Mouse (Mus musculus) adrenal gland (tissue): ENCODE data around the gene Tmem171.

Experiments used
- intact Hi-C: fragments of 180-260 bp; cut with DNase I; formaldehyde crosslinking; loops from one replicate; pipeline ENCODE4 v1.15.1; 2025

Gene Tmem171

DNA sequence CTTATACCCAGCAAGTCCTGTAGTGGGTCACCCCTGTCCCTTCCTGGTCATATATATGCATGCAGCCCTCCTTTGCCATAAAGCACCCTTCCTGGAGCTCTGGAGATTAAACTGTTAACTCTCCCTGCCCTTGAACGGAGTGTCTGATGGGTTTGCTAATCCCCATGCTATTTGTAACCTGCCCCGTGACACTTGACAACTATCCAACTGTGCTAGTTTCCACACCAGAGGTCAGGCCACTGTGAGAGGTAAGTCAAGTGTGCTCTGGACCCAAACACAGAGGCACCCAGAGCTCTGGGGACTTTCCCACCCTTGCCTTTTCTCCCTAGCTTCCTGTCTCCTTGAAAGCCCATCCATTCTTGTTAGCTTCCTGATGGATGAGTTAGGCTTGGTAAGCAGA lies 912 bp upstream of the Tmem171 start:
- intact Hi-C loops: no loop called here

DNA sequence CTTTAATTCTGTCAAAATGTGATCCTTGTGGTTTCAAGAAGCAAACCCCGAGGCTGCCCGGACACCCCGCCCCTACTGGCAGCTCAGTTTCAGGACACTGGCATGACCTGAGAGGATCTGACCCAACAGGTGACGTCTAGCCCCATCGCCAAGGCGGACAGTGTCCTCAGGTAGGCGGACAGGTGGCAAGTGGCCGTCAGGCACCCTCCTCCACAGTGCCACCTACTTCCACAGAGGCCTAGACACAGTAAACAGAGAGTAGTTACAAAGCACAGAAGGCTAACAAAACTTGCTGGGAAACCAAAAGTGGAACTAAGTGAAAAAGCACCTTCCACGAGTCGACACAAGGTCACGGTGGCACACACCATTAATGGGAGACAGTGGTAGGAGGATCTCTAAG lies 1.3 kb downstream of the Tmem171 start:
- intact Hi-C loops: no loop called here

DNA sequence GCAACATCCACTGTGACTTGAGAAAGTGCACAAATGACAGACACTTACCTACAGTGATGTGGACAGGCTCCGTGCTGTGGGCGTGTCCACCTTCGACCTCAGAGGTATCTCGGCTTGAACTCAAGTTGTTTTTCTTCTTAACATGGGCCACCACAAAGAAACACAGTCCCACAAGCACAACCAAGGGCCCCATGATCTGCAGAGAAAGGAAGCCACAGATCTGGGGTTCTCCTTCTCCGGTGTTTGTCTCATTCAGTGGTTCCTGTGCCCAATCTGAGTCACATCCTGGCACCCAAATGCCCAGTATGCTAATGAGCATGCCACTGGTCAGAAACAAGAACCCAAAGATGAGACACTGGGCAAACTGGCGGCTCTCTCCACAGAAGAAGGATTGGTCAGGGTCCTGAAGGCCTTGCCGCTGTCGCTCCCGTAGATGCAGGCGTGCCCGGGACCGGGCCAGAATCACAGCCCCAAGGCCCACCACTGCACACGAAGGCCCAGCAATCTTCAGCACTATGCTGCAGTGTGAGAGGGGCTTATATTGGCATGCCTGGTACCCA lies 2.6 kb downstream of the Tmem171 start:
- intact Hi-C loops: no loop called here

DNA sequence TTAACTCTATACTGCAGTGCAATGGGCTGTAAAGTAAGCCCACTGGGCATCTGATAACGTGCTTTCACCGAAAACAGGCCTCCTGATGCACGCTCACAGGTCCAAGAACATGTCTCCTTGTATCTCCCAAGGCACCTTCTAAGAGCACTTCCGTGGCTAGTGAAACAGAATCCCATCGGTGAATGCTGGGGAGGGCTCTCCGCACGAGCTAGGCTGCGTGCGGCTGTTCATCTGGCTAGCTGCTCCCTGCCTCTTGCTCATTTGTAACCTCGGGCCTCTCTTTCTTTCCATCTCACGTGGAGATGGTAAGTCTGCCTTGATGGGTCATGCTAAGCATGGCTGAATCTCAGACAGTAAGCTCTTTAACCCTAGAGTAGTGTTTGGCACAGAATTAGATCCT lies 3.7 kb downstream of the Tmem171 start:
- intact Hi-C loops: no loop called here

DNA sequence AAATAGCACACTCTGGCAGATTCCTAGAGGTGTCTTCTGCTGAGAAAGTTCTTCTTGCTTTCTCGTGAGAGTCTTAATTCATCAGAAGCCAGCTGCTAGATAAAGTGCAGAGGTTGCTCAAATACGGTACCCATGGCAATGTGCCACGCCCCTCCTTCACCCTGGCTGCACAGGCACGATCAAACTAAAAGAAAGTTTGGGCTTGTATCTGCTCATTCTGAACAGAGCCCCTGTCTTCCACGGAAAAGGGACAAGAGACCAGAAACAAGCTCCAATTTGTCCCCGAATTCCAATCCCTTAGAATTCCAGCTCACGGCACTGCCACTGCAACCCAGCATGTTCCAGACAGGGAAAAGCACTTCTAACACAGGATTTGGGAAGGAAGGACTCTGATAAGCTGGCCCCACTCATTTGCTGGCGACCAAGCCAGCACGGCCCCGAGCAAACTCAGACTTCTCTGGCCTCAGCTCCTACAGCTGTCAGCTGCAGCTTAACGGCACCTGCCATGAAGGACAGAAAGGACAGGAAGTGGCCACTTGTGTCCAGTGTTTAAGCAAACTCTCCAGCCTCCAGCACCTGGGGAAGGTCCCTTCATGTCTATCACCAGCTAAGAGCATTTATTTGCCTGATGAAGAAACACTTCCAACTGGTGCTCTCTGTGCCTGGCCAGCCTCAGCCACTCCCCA lies 4.9 kb downstream of the Tmem171 start:
- intact Hi-C loops: no loop called here

DNA sequence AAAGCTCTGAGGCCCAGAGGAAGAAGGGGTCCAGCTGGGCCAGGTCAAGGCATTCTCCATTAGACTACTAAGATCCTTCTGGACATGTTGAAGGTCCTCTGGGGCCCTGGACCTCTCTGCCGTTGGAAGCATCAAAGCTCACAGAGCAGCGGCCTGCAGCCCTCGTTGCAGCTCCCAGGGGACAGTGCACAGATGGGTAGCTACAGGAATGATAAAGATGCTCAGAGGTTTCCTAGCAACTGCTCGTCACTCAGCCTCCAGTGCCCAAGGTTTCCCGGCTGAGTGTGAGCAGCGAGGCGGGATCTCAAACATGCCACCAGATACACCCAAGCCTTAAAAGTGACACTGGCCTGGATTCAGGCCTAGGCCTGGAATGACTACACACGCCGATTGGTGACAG lies 6.7 kb downstream of the Tmem171 start:
- intact Hi-C loops: no loop called here

DNA sequence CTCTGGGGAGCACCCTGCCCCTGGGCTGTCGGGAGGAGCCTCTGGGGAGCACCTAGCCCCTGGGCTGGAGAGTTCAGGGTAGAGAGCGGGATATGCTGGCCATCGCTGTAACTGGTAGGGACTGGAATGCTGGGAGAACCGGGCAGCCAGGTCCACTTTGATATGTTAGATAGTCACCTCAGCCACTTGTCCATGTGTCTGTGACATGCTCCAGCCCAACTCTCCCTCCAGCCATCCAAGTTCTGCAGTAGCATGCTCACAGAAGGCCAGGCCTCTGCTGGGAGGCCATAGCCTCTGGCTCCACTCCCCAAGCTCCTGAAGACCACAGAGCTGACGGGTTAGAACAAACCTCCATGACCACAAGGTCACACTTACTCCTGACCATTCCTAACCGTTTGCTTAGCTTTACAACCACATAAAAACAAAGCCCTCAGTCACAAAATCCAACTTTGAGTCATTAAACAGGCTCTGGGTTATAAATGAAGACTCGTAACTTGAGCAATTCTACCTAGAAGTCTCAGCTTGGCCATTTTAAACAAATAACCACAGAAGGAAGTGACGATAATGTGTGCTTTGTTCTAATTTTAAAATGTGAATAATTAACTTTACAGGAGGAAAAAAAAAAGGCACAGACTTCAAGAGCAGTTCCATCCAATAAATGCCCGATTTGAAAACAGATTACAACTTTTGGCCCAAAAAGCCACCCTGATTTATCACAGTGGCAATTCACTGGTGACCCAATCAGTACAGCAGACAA lies 10.3 kb downstream of the Tmem171 start:
- intact Hi-C loops: no loop called here

DNA sequence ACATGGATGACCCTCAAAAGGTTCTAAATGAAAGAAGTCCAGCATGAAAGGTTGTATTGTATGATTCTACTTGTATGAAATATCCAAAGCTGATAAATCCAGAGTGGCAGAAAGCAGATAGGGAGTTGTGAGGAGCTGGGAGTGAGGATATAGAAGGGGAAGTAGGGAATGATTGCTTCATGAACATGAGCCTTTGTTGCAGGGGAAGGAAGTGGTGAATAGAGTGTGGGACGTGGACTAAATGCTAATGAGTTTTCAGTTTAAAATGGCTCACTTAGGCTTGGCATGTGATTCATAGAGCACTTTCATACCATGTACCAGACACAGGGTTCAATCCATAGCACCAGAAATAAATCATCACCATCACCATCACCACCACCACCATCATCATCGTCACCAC lies 11.2 kb downstream of the Tmem171 start:
- intact Hi-C loops: no loop called here

DNA sequence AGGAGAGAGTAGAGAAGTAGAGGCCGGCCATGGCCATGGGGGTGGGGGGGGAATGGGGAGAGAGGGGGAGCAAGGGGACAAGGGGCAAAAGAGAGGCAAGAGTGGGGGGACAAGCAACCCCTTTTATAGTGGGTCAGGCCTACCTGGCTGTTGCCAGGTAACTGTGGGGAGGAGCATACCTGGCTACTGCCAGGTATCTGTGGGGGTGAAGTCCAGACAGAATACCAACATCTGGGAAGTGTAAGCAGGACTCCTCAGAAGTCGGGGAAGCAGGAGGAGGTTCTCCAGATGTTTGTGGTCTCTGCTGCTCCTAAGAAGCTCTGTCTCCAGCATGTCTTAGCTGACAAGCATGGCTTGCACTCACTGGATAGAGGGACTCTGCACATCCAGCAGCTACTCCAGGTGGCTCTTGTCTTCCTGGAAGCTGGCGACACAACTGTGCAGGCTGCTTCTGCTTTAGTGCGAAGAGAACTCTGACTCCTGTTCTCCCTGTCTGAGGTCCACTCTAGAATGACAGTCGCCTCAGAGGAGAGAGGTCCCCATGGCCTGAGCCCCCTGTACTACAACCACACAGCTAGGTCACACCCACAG lies 14.1 kb downstream of the Tmem171 start:
- intact Hi-C loops: no loop called here

DNA sequence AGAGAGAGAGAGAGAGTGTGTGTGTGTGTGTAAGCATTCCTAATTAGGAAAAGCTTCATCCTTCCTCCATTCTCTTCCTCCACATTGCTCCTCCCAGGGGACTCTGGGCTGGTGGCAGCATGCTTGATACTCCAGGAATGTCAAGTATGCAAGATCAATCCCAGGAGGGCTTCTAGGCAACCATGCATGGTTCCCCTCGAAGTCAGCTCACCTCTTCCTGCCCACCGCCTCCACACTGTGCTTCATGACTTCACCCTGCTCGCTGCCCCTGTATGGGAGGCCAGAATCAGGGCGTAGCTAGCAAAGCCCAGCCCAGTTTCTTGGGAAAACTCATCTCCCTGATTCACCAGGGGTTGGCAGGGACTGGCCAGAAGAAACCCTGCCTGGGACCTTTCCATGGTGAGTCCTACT lies 15.0 kb downstream of the Tmem171 start:
- intact Hi-C loops: no loop called here

DNA sequence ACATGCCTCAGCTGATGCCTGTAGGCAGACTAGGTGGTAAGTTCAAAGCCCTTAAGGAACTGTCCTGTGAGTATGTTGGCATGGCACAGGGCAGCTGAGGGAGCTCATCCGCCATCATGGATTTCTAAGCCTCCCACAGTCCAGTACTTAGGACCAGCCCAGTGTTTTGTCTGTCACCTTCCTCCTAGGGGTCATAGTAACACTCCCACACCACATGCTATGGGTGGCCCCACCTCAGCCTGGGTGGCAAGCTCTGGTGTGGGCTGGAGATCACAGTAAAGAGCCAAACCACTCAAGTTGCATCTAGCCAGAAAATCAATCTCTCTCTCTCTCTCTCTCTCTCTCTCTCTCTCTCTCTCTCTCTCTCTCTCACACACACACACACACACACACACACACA lies 15.4 kb downstream of the Tmem171 start:
- intact Hi-C loops: no loop called here

DNA sequence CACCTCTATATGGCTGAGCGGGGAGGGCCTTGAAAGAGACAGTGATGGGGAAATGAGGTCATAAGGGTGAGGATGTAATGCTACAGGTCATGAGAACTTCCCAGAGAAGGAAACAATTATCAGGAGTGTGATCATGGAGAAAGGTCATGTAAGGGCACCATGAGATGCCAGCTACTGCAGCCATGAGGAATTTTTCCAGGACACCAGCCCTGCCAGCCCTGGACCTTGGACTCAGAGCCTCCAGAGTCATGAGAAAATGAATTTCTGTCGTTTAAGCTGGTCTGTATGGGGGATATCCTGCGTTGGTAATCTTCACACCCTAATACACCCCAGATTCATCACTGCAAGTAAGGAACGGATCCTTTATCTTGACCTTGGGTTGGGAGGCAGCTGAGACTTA lies 20.7 kb downstream of the Tmem171 start:
- intact Hi-C loops: no loop called here

DNA sequence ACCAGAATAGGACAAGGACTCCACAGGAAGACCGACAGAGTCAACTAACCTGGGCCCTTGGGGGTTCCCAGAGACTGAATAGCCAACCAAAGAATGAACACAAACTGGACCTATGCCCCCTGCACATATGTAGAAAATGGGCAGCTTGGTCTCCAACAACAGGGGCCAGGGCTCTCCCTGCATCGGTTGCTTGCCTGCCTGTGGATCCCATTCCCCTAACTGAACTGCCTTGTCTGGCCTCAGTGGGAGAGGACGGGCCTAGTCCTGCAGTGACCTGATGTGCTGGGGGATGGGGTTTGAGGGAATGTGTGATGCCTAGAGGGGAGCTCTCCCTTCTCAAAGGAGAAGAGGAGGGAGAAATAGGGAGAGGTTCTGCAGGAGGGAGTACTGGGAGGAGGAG lies 25.3 kb downstream of the Tmem171 start:
- intact Hi-C loops: no loop called here

DNA sequence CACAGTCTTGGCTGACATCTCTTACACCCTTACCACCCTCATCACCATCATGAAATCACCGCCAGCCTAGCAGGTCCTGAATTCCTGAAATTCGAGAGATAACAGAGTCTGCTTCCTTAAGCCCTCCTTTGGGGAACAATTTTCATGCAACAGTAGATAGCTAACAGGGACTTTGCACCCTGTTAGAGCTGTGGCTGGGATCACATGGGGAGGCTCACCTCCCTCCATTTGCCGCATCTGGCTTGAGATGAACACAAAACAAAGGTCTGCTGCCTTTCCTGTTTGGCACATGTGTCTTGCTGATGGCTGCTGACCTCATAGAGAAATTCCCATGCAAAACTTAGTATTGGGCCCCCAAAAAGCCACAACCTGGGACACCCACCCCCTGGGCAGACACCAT lies 27.3 kb downstream of the Tmem171 start:
- intact Hi-C loops: no loop called here

DNA sequence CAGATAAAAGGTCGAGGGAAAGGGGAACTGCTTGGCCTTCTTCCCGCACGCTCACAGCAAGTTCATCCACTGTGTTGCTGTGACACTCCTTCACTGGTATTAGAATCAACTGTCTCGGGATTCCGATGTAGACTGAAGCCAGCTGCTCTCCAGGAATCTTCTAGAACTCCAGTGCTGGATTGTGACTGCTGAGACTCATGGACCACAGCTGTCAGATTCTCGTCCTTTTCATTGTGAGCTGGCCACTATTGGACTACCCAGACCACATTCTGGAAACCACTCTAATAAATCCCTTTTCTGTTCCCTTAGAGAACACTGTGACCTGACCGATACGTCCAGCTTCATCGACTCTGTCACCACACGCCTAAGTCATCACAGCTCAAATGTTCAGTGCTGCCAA lies 29.4 kb downstream of the Tmem171 start:
- intact Hi-C loops: no loop called here

DNA sequence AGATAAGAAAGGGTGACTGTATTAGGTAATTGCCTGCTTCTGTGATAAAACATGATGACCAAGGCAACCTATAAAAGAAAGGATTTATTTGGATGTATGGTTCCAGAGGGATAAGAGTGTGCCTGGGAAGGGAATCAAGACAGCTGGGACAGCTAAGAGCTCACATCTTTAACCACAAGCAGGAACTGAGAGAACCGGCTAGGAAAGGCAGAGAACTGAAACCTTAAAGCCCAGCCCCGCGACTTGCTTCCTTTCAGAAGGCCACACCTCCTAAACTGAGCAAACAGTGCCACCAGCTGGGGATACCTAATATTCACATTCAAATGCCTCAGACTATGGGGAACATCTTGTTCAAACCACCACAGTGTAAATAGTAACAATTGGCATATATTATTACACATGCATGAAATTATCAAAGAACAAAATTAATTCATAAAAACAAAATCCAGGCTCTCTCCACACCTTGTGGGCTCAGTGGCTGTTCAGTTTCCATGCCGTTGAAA lies 32.4 kb downstream of the Tmem171 start:
- intact Hi-C loops: no loop called here

DNA sequence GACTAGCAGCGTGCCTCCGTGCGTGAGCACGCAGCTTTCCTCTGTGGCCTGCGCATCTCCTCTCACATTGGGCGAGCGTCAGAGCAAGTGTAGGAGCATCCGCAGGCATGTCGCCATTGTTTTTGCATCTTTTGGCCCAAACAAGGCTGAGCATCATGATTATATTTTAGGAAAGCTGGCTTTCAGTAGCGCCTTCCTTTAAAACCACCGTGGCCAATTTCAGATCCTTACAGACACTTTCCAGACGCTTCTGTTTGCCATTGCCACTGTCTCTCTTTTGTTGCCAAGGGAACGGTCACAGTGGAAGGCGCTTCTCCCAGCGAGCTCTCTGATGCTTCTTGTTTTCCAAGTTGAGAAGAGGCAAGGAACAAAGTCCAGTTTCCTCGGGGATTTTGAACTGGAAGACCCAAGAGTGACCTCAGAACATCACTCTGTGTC lies 38.6 kb downstream of the Tmem171 start:
- intact Hi-C loops: no loop called here

DNA sequence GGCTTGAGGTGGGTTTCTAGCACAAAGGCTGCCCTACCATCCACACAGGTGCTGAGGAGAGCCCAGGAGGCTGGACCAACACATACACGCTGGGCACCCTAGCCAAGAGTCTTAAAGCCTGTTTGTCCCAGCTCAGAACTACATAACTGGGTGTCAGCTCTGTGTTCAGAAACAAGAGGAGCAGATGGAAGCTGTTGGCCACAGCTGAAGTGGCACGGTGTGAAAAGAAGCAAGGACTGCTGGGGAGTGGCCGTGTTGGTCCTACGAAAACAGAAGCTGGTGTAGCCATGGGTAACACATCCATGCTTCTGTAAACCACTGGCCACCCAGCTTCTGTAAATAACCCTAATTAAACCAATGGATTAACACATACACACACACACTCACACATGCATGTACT lies 39.3 kb downstream of the Tmem171 start:
- intact Hi-C loops: no loop called here

DNA sequence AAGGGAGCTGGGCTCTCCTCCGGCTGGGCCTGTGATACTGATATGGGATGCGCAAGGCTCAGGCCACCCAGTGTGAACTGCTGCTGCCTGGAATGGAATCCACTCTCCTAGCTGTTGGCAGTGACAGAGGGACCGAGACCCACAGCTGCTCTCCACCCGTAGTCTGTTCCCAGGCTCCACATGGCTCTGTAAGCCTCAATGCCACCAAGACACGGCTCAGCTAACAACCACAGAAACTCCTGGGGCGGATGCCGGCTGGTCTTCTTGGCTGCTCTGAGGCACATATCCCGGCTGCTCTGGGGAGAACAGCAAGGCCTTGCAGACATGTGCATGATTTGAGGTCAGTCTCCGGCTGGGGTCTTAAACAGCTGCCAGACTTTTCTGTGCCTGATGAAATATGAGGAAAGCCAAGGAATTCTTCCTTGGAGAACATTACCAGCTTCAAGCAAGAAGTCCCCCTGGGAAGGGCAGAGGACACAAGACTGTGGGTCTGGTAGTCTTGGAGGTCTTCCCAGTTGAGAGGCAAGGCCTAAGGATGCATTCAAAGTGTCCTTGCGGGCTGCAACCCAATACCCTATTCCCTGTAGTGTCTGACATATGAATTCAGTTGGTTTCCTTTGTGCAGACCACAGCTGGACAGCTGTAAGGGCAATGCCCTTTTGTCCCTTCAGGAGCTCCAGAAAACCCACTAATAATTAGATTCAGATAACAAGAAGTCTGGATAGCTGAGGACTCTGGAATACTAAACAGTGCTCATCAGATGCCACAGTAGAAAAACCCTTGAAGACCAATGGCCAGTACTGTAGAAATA lies 40.3 kb downstream of the Tmem171 start:
- intact Hi-C loops: no loop called here

DNA sequence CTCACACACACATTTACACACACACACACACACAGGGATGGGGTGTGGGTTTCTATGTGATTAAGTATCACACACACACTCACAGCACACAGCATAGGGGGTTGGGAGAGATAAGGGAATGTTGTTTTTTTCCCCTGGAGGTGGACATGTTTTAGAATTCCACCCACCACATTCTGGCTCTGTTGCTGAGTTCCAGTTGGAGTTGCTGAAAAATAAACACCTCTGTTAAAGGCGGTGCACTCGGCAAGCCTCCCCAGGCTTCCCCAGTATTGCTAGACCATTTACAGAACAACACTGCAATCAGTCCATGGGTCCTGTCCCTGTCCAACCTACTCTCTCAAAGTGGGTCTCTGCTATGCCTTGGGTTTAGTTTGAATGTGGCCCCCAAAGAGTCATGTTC lies 42.4 kb downstream of the Tmem171 start:
- intact Hi-C loops: no loop called here

DNA sequence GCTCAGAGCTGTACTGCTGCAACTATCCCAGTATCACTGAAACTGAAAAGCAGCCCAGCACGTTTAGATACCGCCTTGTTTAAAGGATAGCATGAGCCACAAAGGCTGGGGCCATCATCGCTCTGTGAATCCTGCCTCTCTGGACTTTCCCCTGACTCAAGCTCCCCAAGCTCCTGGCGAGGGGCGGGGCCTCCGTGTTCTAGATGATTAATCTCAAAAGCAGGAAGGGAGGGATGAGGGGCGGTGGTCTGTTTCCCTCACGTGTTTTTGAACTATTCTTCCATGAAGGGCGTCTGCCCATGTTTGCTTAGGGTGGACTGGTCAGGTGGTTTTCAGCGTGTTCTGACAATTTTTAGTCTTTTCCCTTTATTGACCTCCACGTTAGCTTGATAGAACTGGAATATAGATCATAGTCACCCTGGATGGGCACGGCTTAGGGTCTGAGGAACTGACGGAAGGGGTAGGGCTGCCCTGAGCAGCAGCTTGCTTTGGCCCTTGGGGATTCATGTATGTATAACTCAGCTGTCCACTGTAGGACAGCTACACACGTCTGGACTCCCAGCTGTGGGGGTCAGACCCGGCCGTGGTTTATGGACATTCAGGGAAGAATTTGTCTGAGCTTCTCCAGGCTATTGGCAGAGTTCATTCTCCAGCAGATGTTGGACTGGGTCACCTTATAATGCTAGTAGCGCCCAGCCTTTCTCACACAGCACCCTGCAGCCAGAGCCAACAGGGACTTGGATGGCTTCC lies 43.2 kb downstream of the Tmem171 start:
- intact Hi-C loops: no loop called here
